Mouse (Mus musculus): ENCODE results near the gene Cisd1.

GRCm38 (mm10) chr10:71292254-71292653, 52.5 kb downstream of the Cisd1 start:
- TF ChIP-seq CTCF (IDR thresholded peaks at IDR 0.05; ENCODE audit: extremely low read depth, insufficient read depth, insufficient read length, insufficient replicate concordance) (no peak), POLR2A (IDR thresholded peaks at IDR 0.05; ENCODE audit: low read depth, low read length) (no peak)
